Mouse (Mus musculus) heart, embryonic 12.5 days (tissue): ENCODE data around the gene Rara. TPM values are rescaled to one million over a fixed set of nuclear protein-coding genes. Genes with fewer than 3 reads are reported as not detected.
A peak's percentile ranks its signal among the peaks of the same experiment; 100 is the strongest.

ENCODE experiments used
- ATAC-seq: fragments of 200-750 bp; cut with Nextera tagmentation; 2 replicates; pipeline ENCODE4 v1.8.0; 2017; ENCODE audit warnings: moderate TSS enrichment, moderate library complexity; ENCODE audit not compliant: insufficient number of reproducible peaks, low FRiP score
- H3K27ac ChIP-seq: fragments of 300-500 bp; sonication (generic); 2 replicates; pipeline ENCODE4 v1.5.1; 2016; ENCODE audit warnings: mild to moderate bottlenecking, moderate library complexity; ENCODE audit not compliant: poor library complexity, severe bottlenecking
- H3K27me3 ChIP-seq: fragments of 300-500 bp; sonication (generic); replicated peaks from 2 replicates; pipeline ENCODE4 v1.6.1; 2016; ENCODE audit warnings: mild to moderate bottlenecking, moderate library complexity
- H3K36me3 ChIP-seq: fragments of 300-500 bp; sonication (generic); 2 replicates; pipeline ENCODE4 v1.6.1; 2016; ENCODE audit warnings: mild to moderate bottlenecking, moderate library complexity
- H3K4me1 ChIP-seq: fragments of 300-500 bp; sonication (generic); replicated peaks from 2 replicates; pipeline ENCODE4 v1.6.1; 2016; ENCODE audit warnings: mild to moderate bottlenecking
- H3K4me2 ChIP-seq: fragments of 300-500 bp; sonication (generic); 2 replicates; pipeline ENCODE4 v1.6.1; 2016; ENCODE audit warnings: mild to moderate bottlenecking, moderate library complexity
- H3K4me3 ChIP-seq: fragments of 300-500 bp; sonication (generic); 2 replicates; pipeline ENCODE4 v1.5.1; 2016; ENCODE audit warnings: mild to moderate bottlenecking
- H3K9ac ChIP-seq: fragments of 300-500 bp; sonication (generic); 2 replicates; pipeline ENCODE4 v1.6.1; 2016; ENCODE audit warnings: mild to moderate bottlenecking, moderate library complexity
- H3K9me3 ChIP-seq: fragments of 300-500 bp; sonication (generic); replicated peaks from 2 replicates; pipeline ENCODE4 v1.6.1; 2016; ENCODE audit warnings: mild to moderate bottlenecking, moderate library complexity
- WGBS: fragments of 180-500 bp; shearing (Covaris S2); methylation state at CpG from one replicate; pipeline ENCODE4 v1.1.7; 2016; 5-methylcytosine and 5-hydroxymethylcytosine counted together
- polyA plus RNA-seq: library from polyadenylated mRNA; unstranded; fragments of >200 nt; fragmentation: Nextera tagmentation; extraction: Ambion mirVana; gene quantifications from 2 replicates; pipeline ENCODE4 v1.2.1, GENCODE M21; 2016

Gene Rara
- polyA plus RNA-seq, 1 experiment from 2014 or later: 33.8 TPM

GRCm38 (mm10) chr11:98944897-98945604, 17.4 kb downstream of the Rara start:
- no peak overlapping the region for H3K4me3 ChIP-seq
- 38% methylated on average over 11 of the region's 11 CpGs for WGBS
- peak overlapping the region; percentile 100 for H3K27ac ChIP-seq
- peak overlapping the region; percentile 87 for H3K4me2 ChIP-seq
- H3K9me3 ChIP-seq: no peaks in the 10 kb centered on the region
- H3K36me3 ChIP-seq: peaks cover 10% of the 10 kb centered on the region
- no peaks in the 10 kb centered on the region for H3K27me3 ChIP-seq
- H3K9ac ChIP-seq: peak overlapping the region; percentile 92
- ATAC-seq: no peak
- peaks cover 96% of the 10 kb centered on the region for H3K4me1 ChIP-seq

GRCm38 (mm10) chr11:98945605-98945977, 18.0 kb downstream of the Rara start:
- WGBS: 51% methylated on average over 3 of the region's 3 CpGs
- H3K4me2 ChIP-seq: no peak overlapping the region
- H3K27ac ChIP-seq: 0 out of 2 replicates have a peak overlapping the region, but pooled peaks have one; percentile 28
- H3K4me3 ChIP-seq: no peak overlapping the region
- H3K36me3 ChIP-seq: peaks cover 15% of the 10 kb centered on the region
- no peaks in the 10 kb centered on the region for H3K27me3 ChIP-seq
- H3K4me1 ChIP-seq: peaks cover 96% of the 10 kb centered on the region
- no peak for ATAC-seq
- H3K9ac ChIP-seq: 0 out of 2 replicates have a peak overlapping the region, but pooled peaks have one; percentile 92
- no peaks in the 10 kb centered on the region for H3K9me3 ChIP-seq

GRCm38 (mm10) chr11:98947969-98948569, 20.5 kb downstream of the Rara start:
- H3K4me3 ChIP-seq: no peak overlapping the region
- peak overlapping the region; percentile 37; the same call in 1 of the 2 replicates for H3K27ac ChIP-seq
- WGBS: 49% methylated on average over 18 of the region's 18 CpGs
- peaks cover 34% of the 10 kb centered on the region for H3K36me3 ChIP-seq
- H3K4me1 ChIP-seq: peaks cover 91% of the 10 kb centered on the region
- H3K9me3 ChIP-seq: no peaks in the 10 kb centered on the region
- no peak for ATAC-seq
- peak overlapping the region; percentile 12 for H3K4me2 ChIP-seq
- H3K27me3 ChIP-seq: no peaks in the 10 kb centered on the region
- no peak overlapping the region for H3K9ac ChIP-seq

GRCm38 (mm10) chr11:98949242-98949957, 21.8 kb downstream of the Rara start:
- no peak overlapping the region for H3K4me3 ChIP-seq
- WGBS: 69% methylated on average over 12 of the region's 12 CpGs
- H3K9me3 ChIP-seq: no peaks in the 10 kb centered on the region
- H3K27me3 ChIP-seq: no peaks in the 10 kb centered on the region
- ATAC-seq: no peak
- no peak overlapping the region for H3K4me2 ChIP-seq
- H3K36me3 ChIP-seq: peaks cover 34% of the 10 kb centered on the region
- peak overlapping the region; percentile 46; the same call in 1 of the 2 replicates for H3K9ac ChIP-seq
- H3K27ac ChIP-seq: no peak overlapping the region
- H3K4me1 ChIP-seq: peaks cover 91% of the 10 kb centered on the region

GRCm38 (mm10) chr11:98949958-98950460, 22.4 kb downstream of the Rara start:
- peaks cover 91% of the 10 kb centered on the region for H3K4me1 ChIP-seq
- 82% methylated on average over 7 of the region's 7 CpGs for WGBS
- peak overlapping the region; percentile 46; the same call in 1 of the 2 replicates for H3K9ac ChIP-seq
- no peaks in the 10 kb centered on the region for H3K9me3 ChIP-seq
- H3K27me3 ChIP-seq: no peaks in the 10 kb centered on the region
- peaks cover 34% of the 10 kb centered on the region for H3K36me3 ChIP-seq
- H3K4me3 ChIP-seq: no peak overlapping the region
- H3K27ac ChIP-seq: peak overlapping the region; percentile 84
- ATAC-seq: no peak
- no peak overlapping the region for H3K4me2 ChIP-seq

- Histone ChIP-seq H3K27ac (peak overlapping the region; percentile 84), H3K9me3 (no peaks in the 10 kb centered on the region), H3K27me3 (no peaks in the 10 kb centered on the region), H3K4me2 (no peak overlapping the region), H3K36me3 (peaks cover 34% of the 10 kb centered on the region), H3K4me1 (peaks cover 91% of the 10 kb centered on the region), H3K4me3 (no peak overlapping the region), H3K9ac (peak overlapping the region; percentile 46; the same call in 1 of the 2 replicates)
- WGBS: 85% methylated on average over 9 of the region's 9 CpGs
- no peak for ATAC-seq
Measured at GRCm38 (mm10) chr11:98950484-98950883, 22.9 kb downstream of the Rara start.

- H3K36me3 ChIP-seq: peaks cover 34% of the 10 kb centered on the region
- peak overlapping the region; percentile 4; the same call in 1 of the 2 replicates for H3K4me2 ChIP-seq
- peak overlapping the region; percentile 45 for H3K9ac ChIP-seq
- WGBS: 59% methylated on average over 16 of the region's 16 CpGs
- no peaks in the 10 kb centered on the region for H3K27me3 ChIP-seq
- ATAC-seq: no peak
- H3K27ac ChIP-seq: peak overlapping the region; percentile 84
- no peaks in the 10 kb centered on the region for H3K9me3 ChIP-seq
- H3K4me3 ChIP-seq: no peak overlapping the region
- H3K4me1 ChIP-seq: peaks cover 91% of the 10 kb centered on the region
Measured at GRCm38 (mm10) chr11:98951026-98951906, 23.6 kb downstream of the Rara start.

GRCm38 (mm10) chr11:98952111-98952510, 24.5 kb downstream of the Rara start:
- 80% methylated on average over 1 of the region's 1 CpGs for WGBS
- Histone ChIP-seq H3K36me3 (peaks cover 42% of the 10 kb centered on the region), H3K4me2 (no peak overlapping the region), H3K27ac (no peak overlapping the region), H3K4me1 (peaks cover 89% of the 10 kb centered on the region), H3K4me3 (no peak overlapping the region), H3K27me3 (no peaks in the 10 kb centered on the region), H3K9me3 (no peaks in the 10 kb centered on the region), H3K9ac (no peak overlapping the region)
- ATAC-seq: no peak

GRCm38 (mm10) chr11:98952736-98953135, 25.1 kb downstream of the Rara start:
- Histone ChIP-seq H3K4me1 (peaks cover 83% of the 10 kb centered on the region), H3K4me2 (no peak overlapping the region), H3K36me3 (peaks cover 47% of the 10 kb centered on the region), H3K27ac (no peak overlapping the region), H3K27me3 (no peaks in the 10 kb centered on the region), H3K9me3 (no peaks in the 10 kb centered on the region), H3K9ac (no peak overlapping the region; the same call in 1 of the 2 replicates), H3K4me3 (no peak overlapping the region)
- no peak for ATAC-seq
- WGBS: 54% methylated on average over 2 of the region's 2 CpGs

GRCm38 (mm10) chr11:98953361-98953760, 25.7 kb downstream of the Rara start:
- Histone ChIP-seq H3K4me3 (no peak overlapping the region), H3K27me3 (no peaks in the 10 kb centered on the region), H3K9ac (peak overlapping the region; percentile 44; the same call in 1 of the 2 replicates), H3K4me1 (peaks cover 76% of the 10 kb centered on the region), H3K4me2 (peak overlapping the region; percentile 55; the same call in 1 of the 2 replicates), H3K36me3 (peaks cover 51% of the 10 kb centered on the region), H3K27ac (peak overlapping the region; percentile 38), H3K9me3 (no peaks in the 10 kb centered on the region)
- ATAC-seq: peak; percentile 17; the same call in 1 of the 2 replicates
- WGBS: 16% methylated on average over 2 of the region's 2 CpGs
